30 mouse cellular contexts compared by ENCODE assay signal in genomic region chr6:64733311-64733710, GRCm38 (mm10). TPM values are rescaled to one million over a fixed set of nuclear protein-coding genes. Genes with fewer than 3 reads are reported as not detected.
A peak's percentile ranks its signal among the peaks of the same experiment; 100 is the strongest.
DNase-seq lines count a peak whose midpoint lies in the region; ATAC-seq lines count a peak whose summit lies in the region.
"Had no signal": no experiment of that assay in that cellular context is flagged by ENCODE, and none has a peak within 500 bp of the region (broad histone marks: within the 10 kb centered on the region; RNA-seq: fewer than 3 reads in every experiment).

No protein-coding gene starts in this region.

- no peak overlapping the region for H3K27ac ChIP-seq in embryonic facial prominence, embryonic 11.5 days (replicated peaks; ENCODE audit: low read depth, low read length)
- no peak overlapping the region for H3K27ac ChIP-seq in embryonic facial prominence, embryonic 10.5 days (replicated peaks)
- no peak overlapping the region for H3K27ac ChIP-seq in hindbrain, embryonic 11.5 days (ENCODE audit: low read depth, low read length)
- no peak overlapping the region for H3K27ac ChIP-seq in hindbrain, embryonic 12.5 days
- no peak overlapping the region for H3K27ac ChIP-seq in midbrain, embryonic 11.5 days (ENCODE audit: low read depth, low read length)
- no peak overlapping the region for H3K27ac ChIP-seq in midbrain, embryonic 16.5 days (ENCODE audit: low read length)
- H3K27ac ChIP-seq: embryonic facial prominence, embryonic 12.5 days; embryonic facial prominence, embryonic 15.5 days; forebrain, embryonic 12.5 days; heart, embryonic 15.5 days; intestine, embryonic 15.5 days had no signal

- H3K9me3 ChIP-seq in embryonic facial prominence, embryonic 11.5 days (replicated peaks; ENCODE audit: control insufficient read depth, low read length): no peaks in the 10 kb centered on the region
- H3K9me3 ChIP-seq in embryonic facial prominence, embryonic 10.5 days: no peaks in the 10 kb centered on the region
- H3K9me3 ChIP-seq in hindbrain, embryonic 11.5 days (ENCODE audit: control insufficient read depth, low read length): no peaks in the 10 kb centered on the region
- no peaks in the 10 kb centered on the region for H3K9me3 ChIP-seq in hindbrain, embryonic 12.5 days (replicated peaks)
- no peaks in the 10 kb centered on the region for H3K9me3 ChIP-seq in midbrain, embryonic 11.5 days (ENCODE audit: control insufficient read depth, low read length)
- H3K9me3 ChIP-seq in midbrain, embryonic 16.5 days (replicated peaks; ENCODE audit: control insufficient read depth, low read length, poor library complexity, severe bottlenecking): no peaks in the 10 kb centered on the region
- H3K9me3 ChIP-seq: embryonic facial prominence, embryonic 12.5 days; embryonic facial prominence, embryonic 15.5 days; forebrain, embryonic 12.5 days; heart, embryonic 12.5 days; heart, embryonic 15.5 days; hindbrain, embryonic 10.5 days; intestine, embryonic 15.5 days had no signal

- H3K9ac ChIP-seq in embryonic facial prominence, embryonic 11.5 days (replicated peaks; ENCODE audit: low read length): no peak overlapping the region
- no peak overlapping the region for H3K9ac ChIP-seq in hindbrain, embryonic 11.5 days (ENCODE audit: low read depth, low read length)
- H3K9ac ChIP-seq in hindbrain, embryonic 12.5 days: no peak overlapping the region
- H3K9ac ChIP-seq in midbrain, embryonic 11.5 days (ENCODE audit: low read length): no peak overlapping the region
- H3K9ac ChIP-seq in midbrain, embryonic 16.5 days (ENCODE audit: low read depth, low read length): no peak overlapping the region
- H3K9ac ChIP-seq: embryonic facial prominence, embryonic 12.5 days; embryonic facial prominence, embryonic 15.5 days; forebrain, embryonic 12.5 days; heart, embryonic 12.5 days; heart, embryonic 15.5 days; intestine, embryonic 15.5 days had no signal

- peaks cover 57% of the 10 kb centered on the region for H3K27me3 ChIP-seq in embryonic facial prominence, embryonic 11.5 days (ENCODE audit: control insufficient read depth, insufficient read depth, low read length)
- H3K27me3 ChIP-seq in embryonic facial prominence, embryonic 10.5 days (replicated peaks; ENCODE audit: low read depth, poor library complexity, severe bottlenecking): peaks cover 94% of the 10 kb centered on the region
- H3K27me3 ChIP-seq in hindbrain, embryonic 11.5 days (ENCODE audit: control insufficient read depth, insufficient read depth, low read length): peaks cover 65% of the 10 kb centered on the region
- peaks cover 76% of the 10 kb centered on the region for H3K27me3 ChIP-seq in hindbrain, embryonic 12.5 days
- peaks cover 79% of the 10 kb centered on the region for H3K27me3 ChIP-seq in midbrain, embryonic 11.5 days (ENCODE audit: control insufficient read depth, insufficient read depth, low read length)
- H3K27me3 ChIP-seq in midbrain, embryonic 16.5 days (ENCODE audit: control insufficient read depth, insufficient read depth, low read depth, low read length): peaks cover 45% of the 10 kb centered on the region

- intact Hi-C loops in left cerebral cortex, postnatal 36 days (cut with DNase I): no loop called here

- no peaks in the 10 kb centered on the region for H3K36me3 ChIP-seq in embryonic facial prominence, embryonic 11.5 days (replicated peaks; ENCODE audit: control insufficient read depth, insufficient read depth, low read depth, low read length)
- no peaks in the 10 kb centered on the region for H3K36me3 ChIP-seq in embryonic facial prominence, embryonic 10.5 days (replicated peaks)
- H3K36me3 ChIP-seq in hindbrain, embryonic 11.5 days (ENCODE audit: control insufficient read depth, insufficient read depth, low read length): no peaks in the 10 kb centered on the region
- H3K36me3 ChIP-seq in hindbrain, embryonic 12.5 days: no peaks in the 10 kb centered on the region
- H3K36me3 ChIP-seq in midbrain, embryonic 11.5 days (ENCODE audit: control insufficient read depth, insufficient read depth, low read length): no peaks in the 10 kb centered on the region
- no peaks in the 10 kb centered on the region for H3K36me3 ChIP-seq in midbrain, embryonic 16.5 days (ENCODE audit: control insufficient read depth, insufficient read depth, low read length)
- H3K36me3 ChIP-seq: embryonic facial prominence, embryonic 12.5 days; embryonic facial prominence, embryonic 15.5 days; forebrain, embryonic 12.5 days; heart, embryonic 12.5 days; heart, embryonic 15.5 days; hindbrain, embryonic 10.5 days; intestine, embryonic 15.5 days had no signal

- H3K4me1 ChIP-seq in embryonic facial prominence, embryonic 11.5 days (ENCODE audit: control insufficient read depth, insufficient read depth, low read length): peaks cover 10% of the 10 kb centered on the region
- peaks cover 27% of the 10 kb centered on the region for H3K4me1 ChIP-seq in embryonic facial prominence, embryonic 10.5 days
- peaks cover 12% of the 10 kb centered on the region for H3K4me1 ChIP-seq in hindbrain, embryonic 11.5 days (replicated peaks; ENCODE audit: control insufficient read depth, insufficient read depth, low read length)
- H3K4me1 ChIP-seq in hindbrain, embryonic 12.5 days: peaks cover 32% of the 10 kb centered on the region
- peaks cover 14% of the 10 kb centered on the region for H3K4me1 ChIP-seq in midbrain, embryonic 11.5 days (ENCODE audit: control insufficient read depth, insufficient read depth, low read length)
- H3K4me1 ChIP-seq in midbrain, embryonic 16.5 days (ENCODE audit: control insufficient read depth, insufficient read depth, low read length): peaks cover 26% of the 10 kb centered on the region

- no peak overlapping the region for H3K4me2 ChIP-seq in embryonic facial prominence, embryonic 11.5 days (ENCODE audit: low read depth, low read length)
- H3K4me2 ChIP-seq in hindbrain, embryonic 11.5 days (replicated peaks; ENCODE audit: low read depth, low read length): no peak overlapping the region
- H3K4me2 ChIP-seq in hindbrain, embryonic 12.5 days (replicated peaks): no peak overlapping the region
- no peak overlapping the region for H3K4me2 ChIP-seq in midbrain, embryonic 11.5 days
- no peak overlapping the region for H3K4me2 ChIP-seq in midbrain, embryonic 16.5 days (ENCODE audit: low read length)

- WGBS in embryonic facial prominence, embryonic 11.5 days: 2% methylated on average over 4 of the region's 4 CpGs
- under 1% methylated on average over 4 of the region's 4 CpGs for WGBS in embryonic facial prominence, embryonic 10.5 days
- under 1% methylated on average over 4 of the region's 4 CpGs for WGBS in hindbrain, embryonic 11.5 days
- WGBS in hindbrain, embryonic 12.5 days: 1% methylated on average over 4 of the region's 4 CpGs
- 0% methylated on average over 4 of the region's 4 CpGs for WGBS in midbrain, embryonic 11.5 days
- 1% methylated on average over 4 of the region's 4 CpGs for whole genome bisulfite sequencing in midbrain, embryonic 16.5 days

- peak; percentile 2 for DNase-seq in embryonic facial prominence, embryonic 11.5 days (ENCODE audit: low spot score)
- no peak for DNase-seq in embryonic facial prominence, embryonic 10.5 days (ENCODE audit: low spot score)
- DNase-seq in hindbrain, embryonic 11.5 days (ENCODE audit: low spot score): peak; percentile 31
- peak; percentile 91 for DNase-seq in midbrain, embryonic 11.5 days (ENCODE audit: low spot score, missing footprints)
- no peak for DNase-seq in left cerebral cortex, postnatal 36 days (ENCODE audit: low spot score in 2 of 2)
- DNase-seq: adrenal gland, adult 2 months; adrenal gland, postnatal 14 days; cerebellum, adult 11 months; cerebellum, adult 2 months; cerebellum, adult 9-11 months; gastrocnemius, postnatal 25 days; heart, adult 18-20 months; heart, postnatal 10 days; heart, postnatal 36 days; kidney, adult 11 months; kidney, adult 8-10 months had no signal

- H3K4me3 ChIP-seq in embryonic facial prominence, embryonic 11.5 days (ENCODE audit: low read depth, low read length): no peak overlapping the region
- H3K4me3 ChIP-seq in embryonic facial prominence, embryonic 10.5 days: no peak overlapping the region
- no peak overlapping the region for H3K4me3 ChIP-seq in hindbrain, embryonic 11.5 days (ENCODE audit: low read depth, low read length)
- no peak overlapping the region for H3K4me3 ChIP-seq in hindbrain, embryonic 12.5 days
- no peak overlapping the region for H3K4me3 ChIP-seq in midbrain, embryonic 11.5 days (ENCODE audit: low read depth, low read length)
- H3K4me3 ChIP-seq in midbrain, embryonic 16.5 days (ENCODE audit: low read depth, low read length): no peak overlapping the region

- no peak for ATAC-seq in embryonic facial prominence, embryonic 11.5 days (replicated peaks; ENCODE audit: insufficient number of reproducible peaks, low FRiP score, low TSS enrichment, low read depth)
- no peak for ATAC-seq in hindbrain, embryonic 11.5 days (ENCODE audit: low FRiP score)
- ATAC-seq in hindbrain, embryonic 12.5 days (ENCODE audit: low FRiP score): no peak
- no peak for ATAC-seq in midbrain, embryonic 11.5 days (ENCODE audit: low FRiP score)
- ATAC-seq in midbrain, embryonic 16.5 days: no peak
- ATAC-seq: CD4-positive, CD25-positive, alpha-beta regulatory T cell, adult 4 months; intestine, embryonic 15.5 days had no signal

RNA-seq across cellular contexts. Expression of gene Atoh1, which starts 4.4 kb away (rescaled TPM):
- polyA plus RNA-seq in embryonic facial prominence, embryonic 11.5 days (2014; fragmentation: Nextera tagmentation; extraction: Ambion mirVana): 0.74 and 1.2 TPM in 2 replicates
- polyA plus RNA-seq in embryonic facial prominence, embryonic 10.5 days (2016; fragmentation: Nextera tagmentation; extraction: Ambion mirVana): 1.1 and 2.9 TPM in 2 replicates
- 24.8 and 28.6 TPM in 2 replicates for polyA plus RNA-seq in hindbrain, embryonic 11.5 days (2014; fragmentation: Nextera tagmentation; extraction: Ambion mirVana)
- 17.7 and 18.3 TPM in 2 replicates for polyA plus RNA-seq in hindbrain, embryonic 12.5 days (2016; fragmentation: Nextera tagmentation; extraction: Ambion mirVana)
- 0.97 and 1.4 TPM in 2 replicates for polyA plus RNA-seq in midbrain, embryonic 11.5 days (2014; fragmentation: Nextera tagmentation; extraction: Ambion mirVana)
- polyA plus RNA-seq in midbrain, embryonic 16.5 days (2015; fragmentation: Nextera tagmentation; extraction: Ambion mirVana): 0.44 and 0.63 TPM in 2 replicates
- total RNA-seq in left cerebral cortex, postnatal 36 days (2021): not detected
- total RNA-seq: adrenal gland, adult 2 months; adrenal gland, postnatal 14 days; common myeloid progenitor, adult 5-6 weeks; gastrocnemius, adult 8-10 months; gastrocnemius, postnatal 25 days; heart, adult 18-20 months; heart, postnatal 10 days; heart, postnatal 36 days; MEL had no signal
- polyA plus RNA-seq: C2C12; forebrain, embryonic 12.5 days; heart, embryonic 12.5 days; heart, embryonic 15.5 days had no signal

Comparison
In these comparisons a context has a peak if more than half of its experiments do, and no peak if none do; other contexts are left out.
1. DNase-seq: peak in embryonic facial prominence, embryonic 11.5 days (single experiment), hindbrain, embryonic 11.5 days (single experiment) and midbrain, embryonic 11.5 days (single experiment); none in embryonic facial prominence, embryonic 10.5 days (single experiment) and left cerebral cortex, postnatal 36 days (0 of 2).